Mouse (Mus musculus) liver, embryonic 11.5 days (tissue): ENCODE results near the gene Nav1. TPM values are rescaled to one million over a fixed set of nuclear protein-coding genes. Genes with fewer than 3 reads are reported as not detected.

Experiments used
- ATAC-seq: fragments of 200-750 bp; cut with Nextera tagmentation; replicated peaks from 2 replicates; pipeline ENCODE4 v1.8.0; 2017; ENCODE audit warnings: moderate number of reproducible peaks, mild to moderate bottlenecking, moderate TSS enrichment, moderate library complexity; ENCODE audit not compliant: low FRiP score
- DNase-seq: peaks from one replicate; pipeline ENCODE4 v3.0.0-alpha.2; 2017; ENCODE audit warnings: low spot score
- H3K27ac ChIP-seq: fragments of 300-500 bp; sonication (generic); 2 replicates; pipeline ENCODE4 v1.5.1; 2014; ENCODE audit warnings: mild to moderate bottlenecking, low read depth, low read length, control low read depth
- H3K27me3 ChIP-seq: fragments of 300-500 bp; sonication (generic); replicated peaks from 2 replicates; pipeline ENCODE4 v1.6.1; 2014; ENCODE audit warnings: low read length, mixed read lengths; ENCODE audit not compliant: control insufficient read depth, insufficient read depth
- H3K36me3 ChIP-seq: fragments of 300-500 bp; sonication (generic); 2 replicates; pipeline ENCODE4 v1.6.1; 2014; ENCODE audit warnings: mild to moderate bottlenecking, low read length, moderate library complexity, mixed read lengths; ENCODE audit not compliant: control insufficient read depth, insufficient read depth
- H3K4me1 ChIP-seq: fragments of 300-500 bp; sonication (generic); replicated peaks from 2 replicates; pipeline ENCODE4 v1.6.1; 2014; ENCODE audit warnings: low read length, mixed read lengths; ENCODE audit not compliant: control insufficient read depth, insufficient read depth
- H3K4me2 ChIP-seq: fragments of 300-500 bp; sonication (generic); 2 replicates; pipeline ENCODE4 v1.6.1; 2014; ENCODE audit warnings: mild to moderate bottlenecking, control low read depth, moderate library complexity
- H3K4me3 ChIP-seq: fragments of 300-500 bp; sonication (generic); 2 replicates; pipeline ENCODE4 v1.5.1; 2014; ENCODE audit warnings: low read depth, low read length, control low read depth
- H3K9ac ChIP-seq: fragments of 300-500 bp; sonication (generic); 2 replicates; pipeline ENCODE4 v1.6.1; 2014; ENCODE audit warnings: low read depth, low read length, control low read depth
- H3K9me3 ChIP-seq: fragments of 300-500 bp; sonication (generic); 2 replicates; pipeline ENCODE4 v1.6.1; 2016; ENCODE audit warnings: low read length, inconsistent platforms, mixed read lengths; ENCODE audit not compliant: control insufficient read depth
- WGBS: fragments of 180-500 bp; shearing (Covaris S2); extraction: QIAGEN DNeasy Blood & Tissue Kit; methylation state at CpG from one replicate; pipeline ENCODE4 v1.1.7; 2014; 5-methylcytosine and 5-hydroxymethylcytosine counted together
- polyA plus RNA-seq: library from polyadenylated mRNA; unstranded; fragments of >200 nt; fragmentation: Nextera tagmentation; extraction: Ambion mirVana; gene quantifications from 2 replicates; pipeline ENCODE4 v1.2.1, GENCODE M21; 2014

Gene Nav1
- polyA plus RNA-seq, 1 experiment from 2014 or later: 8.9 TPM

DNA sequence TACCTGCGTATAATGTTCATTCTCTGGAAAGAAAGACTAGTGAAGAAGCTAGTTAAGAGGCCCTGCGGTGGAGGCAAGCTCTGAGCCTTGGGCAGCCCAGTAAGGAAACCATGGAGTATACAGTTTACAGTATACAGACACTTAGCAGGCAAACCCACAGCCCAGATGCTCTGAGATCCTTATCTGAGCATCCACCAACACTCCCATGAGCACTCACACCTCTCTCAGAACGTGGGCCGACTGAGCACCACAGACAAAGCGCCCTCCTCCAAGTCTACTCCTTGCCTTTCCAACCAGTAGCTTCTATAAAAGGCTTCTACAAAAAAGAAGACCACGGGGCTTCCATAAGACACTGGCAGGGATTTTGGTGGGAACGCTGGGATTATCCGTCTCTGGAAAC lies 51.2 kb downstream of the Nav1 start:
- Histone ChIP-seq H3K4me2 (no peak overlapping the region), H3K4me3 (no peak overlapping the region), H3K4me1 (no peaks in the 10 kb centered on the region), H3K27ac (no peak overlapping the region), H3K9me3 (no peaks in the 10 kb centered on the region), H3K36me3 (no peaks in the 10 kb centered on the region), H3K27me3 (no peaks in the 10 kb centered on the region), H3K9ac (no peak overlapping the region)
- 80% methylated on average over 8 of the region's 8 CpGs for WGBS
- DNase-seq: no peak
- no peak for ATAC-seq

DNA sequence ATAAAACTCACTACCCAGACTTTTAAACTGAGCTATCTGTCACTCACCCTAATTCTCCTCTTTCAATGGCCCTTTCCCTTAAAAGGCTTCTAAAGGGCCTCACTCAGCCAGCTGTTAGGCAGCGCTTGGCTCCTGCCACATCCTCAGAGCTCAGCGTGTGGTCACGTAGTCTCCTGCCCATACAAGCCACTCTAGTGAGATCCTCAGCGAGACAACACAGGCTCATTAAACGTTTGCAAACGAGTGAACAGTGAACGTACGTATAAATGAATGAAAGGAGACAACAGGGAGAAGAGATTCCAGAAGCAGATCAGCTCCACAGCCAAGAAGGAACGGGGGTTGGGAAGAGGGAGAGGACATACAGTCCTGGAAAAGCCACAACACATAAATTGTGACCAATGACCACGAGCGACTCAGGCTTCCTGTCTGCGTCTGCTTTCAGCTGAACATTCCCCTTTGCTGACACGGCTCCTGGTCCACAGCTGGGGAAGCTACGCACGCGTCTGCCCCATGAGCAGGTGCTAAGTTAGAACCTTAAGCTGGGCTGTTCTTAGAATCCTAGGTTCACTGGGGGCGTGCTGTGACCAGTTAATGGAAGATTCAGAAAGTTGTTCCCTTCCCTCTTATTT lies 52.3 kb downstream of the Nav1 start:
- no peak for ATAC-seq
- Histone ChIP-seq H3K9me3 (no peaks in the 10 kb centered on the region), H3K9ac (no peak overlapping the region), H3K27me3 (no peaks in the 10 kb centered on the region), H3K4me3 (no peak overlapping the region), H3K27ac (no peak overlapping the region), H3K4me1 (no peaks in the 10 kb centered on the region), H3K36me3 (no peaks in the 10 kb centered on the region), H3K4me2 (no peak overlapping the region)
- DNase-seq: no peak
- 27% methylated on average over 17 of the region's 17 CpGs for WGBS

GRCm38 (mm10) chr1:135553615-135554014 lies 53.5 kb downstream of the Nav1 start:
- Histone ChIP-seq H3K4me3 (no peak overlapping the region), H3K4me1 (no peaks in the 10 kb centered on the region), H3K27me3 (no peaks in the 10 kb centered on the region), H3K27ac (no peak overlapping the region), H3K9me3 (no peaks in the 10 kb centered on the region), H3K36me3 (no peaks in the 10 kb centered on the region), H3K4me2 (no peak overlapping the region), H3K9ac (no peak overlapping the region)
- WGBS: 86% methylated on average over 4 of the region's 4 CpGs
- DNase-seq (no peak), ATAC-seq (no peak)

GRCm38 (mm10) chr1:135553154-135553553 lies 53.9 kb downstream of the Nav1 start:
- 67% methylated on average over 4 of the region's 4 CpGs for WGBS
- ATAC-seq: no peak
- Histone ChIP-seq H3K4me1 (no peaks in the 10 kb centered on the region), H3K4me2 (no peak overlapping the region), H3K4me3 (no peak overlapping the region), H3K9me3 (no peaks in the 10 kb centered on the region), H3K27me3 (no peaks in the 10 kb centered on the region), H3K27ac (no peak overlapping the region), H3K36me3 (no peaks in the 10 kb centered on the region), H3K9ac (no peak overlapping the region)
- DNase-seq: no peak

- H3K4me2 ChIP-seq: no peak overlapping the region
- no peak for DNase-seq
- no peak overlapping the region for H3K4me3 ChIP-seq
- no peaks in the 10 kb centered on the region for H3K4me1 ChIP-seq
- no peaks in the 10 kb centered on the region for H3K27me3 ChIP-seq
- no peaks in the 10 kb centered on the region for H3K36me3 ChIP-seq
- no peaks in the 10 kb centered on the region for H3K9me3 ChIP-seq
- ATAC-seq: no peak
- H3K9ac ChIP-seq: no peak overlapping the region
- WGBS: 59% methylated on average over 3 of the region's 3 CpGs
- H3K27ac ChIP-seq: no peak overlapping the region
Measured at GRCm38 (mm10) chr1:135550886-135551285, 56.2 kb downstream of the Nav1 start.

DNA sequence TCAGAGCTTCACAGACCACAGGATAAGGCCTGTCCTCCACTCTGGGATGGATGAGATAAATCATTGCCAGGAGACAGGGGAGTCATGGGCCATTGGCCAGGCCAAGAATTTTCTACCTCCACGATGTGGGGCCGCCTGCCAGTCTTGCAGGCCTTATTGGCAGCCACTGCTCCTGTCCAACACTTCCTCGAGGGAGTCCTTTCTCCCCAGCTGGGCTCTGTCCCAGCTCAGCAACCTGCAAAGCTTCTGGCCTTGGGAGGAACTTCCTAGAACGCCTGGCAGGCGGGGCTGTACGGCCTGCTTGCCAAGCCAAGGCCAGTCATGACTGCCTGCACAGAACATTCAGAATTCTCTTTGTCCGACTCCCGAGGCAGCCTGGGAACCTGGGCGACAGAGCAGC lies 58.3 kb downstream of the Nav1 start:
- no peak overlapping the region for H3K27ac ChIP-seq
- H3K9ac ChIP-seq: no peak overlapping the region
- H3K4me1 ChIP-seq: no peaks in the 10 kb centered on the region
- no peaks in the 10 kb centered on the region for H3K27me3 ChIP-seq
- H3K36me3 ChIP-seq: no peaks in the 10 kb centered on the region
- H3K9me3 ChIP-seq: no peaks in the 10 kb centered on the region
- ATAC-seq (no peak), DNase-seq (no peak)
- 81% methylated on average over 9 of the region's 9 CpGs for WGBS
- no peak overlapping the region for H3K4me2 ChIP-seq
- H3K4me3 ChIP-seq: no peak overlapping the region

- Histone ChIP-seq H3K9me3 (no peaks in the 10 kb centered on the region), H3K4me2 (no peak overlapping the region), H3K9ac (no peak overlapping the region), H3K27ac (no peak overlapping the region), H3K4me1 (peaks cover 4% of the 10 kb centered on the region; the same call in 1 of the 2 replicates), H3K27me3 (no peaks in the 10 kb centered on the region), H3K36me3 (no peaks in the 10 kb centered on the region), H3K4me3 (no peak overlapping the region)
- DNase-seq (no peak), ATAC-seq (no peak)
- 68% methylated on average over 5 of the region's 5 CpGs for WGBS
Measured at GRCm38 (mm10) chr1:135546099-135546498, 61.0 kb downstream of the Nav1 start.

- no peak overlapping the region for H3K9ac ChIP-seq
- no peaks in the 10 kb centered on the region for H3K9me3 ChIP-seq
- no peak overlapping the region for H3K27ac ChIP-seq
- H3K4me2 ChIP-seq: no peak overlapping the region
- peaks cover 4% of the 10 kb centered on the region; the same call in 1 of the 2 replicates for H3K4me1 ChIP-seq
- no peaks in the 10 kb centered on the region for H3K36me3 ChIP-seq
- WGBS: 45% methylated on average over 16 of the region's 16 CpGs
- no peak for ATAC-seq
- no peak overlapping the region for H3K4me3 ChIP-seq
- H3K27me3 ChIP-seq: no peaks in the 10 kb centered on the region
- DNase-seq: peak; percentile 66
Measured at GRCm38 (mm10) chr1:135544504-135545146, 62.5 kb downstream of the Nav1 start.
